Mouse (Mus musculus) cerebellum, adult 2 months (tissue): ENCODE results near the gene Lgals4. TPM values are rescaled to one million over a fixed set of nuclear protein-coding genes. Genes with fewer than 3 reads are reported as not detected.

ENCODE experiments used
- DNase-seq, 2 experiments: peaks; one replicate each; pipeline ENCODE4 v3.0.0; 2021
- H3K27ac ChIP-seq: fragments of 200-500 bp; 2 replicates; pipeline ENCODE4 v1.5.1; 2012; ENCODE audit warnings: low read length, control low read depth, inconsistent platforms; ENCODE audit not compliant: insufficient read depth
- H3K27me3 ChIP-seq: fragments of 200-500 bp; 2 replicates; pipeline ENCODE4 v1.6.1; 2012; ENCODE audit warnings: inconsistent platforms, mild to moderate bottlenecking, low read length, moderate library complexity; ENCODE audit not compliant: control insufficient read depth, insufficient read depth
- H3K4me1 ChIP-seq: fragments of 200-500 bp; 2 replicates; pipeline ENCODE4 v1.6.1; 2011; ENCODE audit warnings: low read length; ENCODE audit not compliant: control insufficient read depth, insufficient read depth
- H3K4me3 ChIP-seq: fragments of 200-500 bp; replicated peaks from 2 replicates; pipeline ENCODE3; 2011; ENCODE audit warnings: mild to moderate bottlenecking, low read depth, low read length, control low read depth; ENCODE audit not compliant: insufficient read depth
- CTCF ChIP-seq: fragments of 200-500 bp; IDR thresholded peaks from 2 replicates; pipeline ENCODE4 v1.5.1; 2011; ENCODE audit warnings: low read depth, mild to moderate bottlenecking, control low read depth, low read length, moderate library complexity, borderline replicate concordance; ENCODE audit not compliant: insufficient read depth
- POLR2A ChIP-seq: fragments of 200-500 bp; IDR thresholded peaks from 2 replicates; pipeline ENCODE4 v1.6.1; 2011; ENCODE audit warnings: low read length, control low read depth, borderline replicate concordance; ENCODE audit not compliant: insufficient read depth
- WGBS: fragments of 180-500 bp; shearing (Covaris S2); methylation state at CpG from one replicate; pipeline ENCODE4 v1.1.7; 2018; 5-methylcytosine and 5-hydroxymethylcytosine counted together
- polyA plus RNA-seq: library from polyadenylated mRNA; depleted of rRNA; stranded (reverse); fragments of >200 nt; gene quantifications from 2 replicates; pipeline ENCODE4 v1.2.3, GENCODE M21; 2012

Lgals4 gene
- polyA plus RNA-seq, 1 experiment = 8.3 TPM

DNA sequence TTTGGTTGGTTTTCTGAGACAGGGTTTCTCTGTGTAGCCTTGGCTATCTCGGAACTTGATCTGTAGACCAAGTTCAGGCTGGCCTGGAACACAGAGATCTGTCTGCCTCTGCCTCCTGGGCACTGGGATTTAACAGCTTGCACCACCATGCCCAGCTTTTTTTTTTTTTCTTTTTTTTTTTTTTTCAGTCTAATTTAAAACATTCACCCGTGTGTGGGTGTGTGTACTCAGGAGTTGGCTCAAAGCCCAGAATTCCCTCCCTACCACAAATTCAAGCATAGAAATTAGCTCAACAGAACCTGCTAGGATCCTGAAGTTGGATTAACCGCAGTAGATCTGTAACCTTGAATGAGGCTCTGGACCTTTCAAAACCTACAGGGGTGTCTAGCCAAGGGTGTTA is 6.3 kb upstream of the Lgals4 start:
- TF ChIP-seq POLR2A = no peak
- TF ChIP-seq CTCF = no peak
- Histone ChIP-seq H3K27ac (no peak overlapping the region), H3K4me1 (peaks cover under 1% of the 10 kb centered on the region), H3K27me3 (no peaks in the 10 kb centered on the region), H3K4me3 (no peak overlapping the region)
- DNase-seq = peak in 1 of 2 experiments; percentile 61
- 39% methylated on average over 3 of the region's 3 CpGs for WGBS

DNA sequence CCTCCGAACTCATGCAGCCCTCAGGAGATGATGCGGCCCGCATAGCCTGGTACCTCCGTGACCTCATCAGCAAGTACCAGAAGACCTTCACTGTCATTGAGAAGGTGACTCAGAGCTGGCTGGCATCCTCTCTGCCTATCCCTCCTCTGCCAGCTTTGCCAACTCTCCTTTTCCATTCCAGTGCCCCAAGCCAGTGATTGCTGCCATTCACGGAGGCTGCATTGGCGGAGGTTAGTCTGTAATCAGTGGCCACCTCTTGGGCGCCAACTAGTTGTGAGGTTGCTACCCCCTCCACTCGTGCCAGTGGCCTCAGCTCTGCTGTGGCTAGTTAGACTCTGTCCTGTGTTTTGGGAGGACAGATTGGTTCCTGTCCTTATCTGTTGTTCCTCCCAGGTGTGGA is 3.8 kb upstream of the Lgals4 start:
- WGBS = 76% methylated on average over 8 of the region's 8 CpGs
- Histone ChIP-seq H3K27me3 (no peaks in the 10 kb centered on the region), H3K4me3 (no peak overlapping the region), H3K4me1 (no peaks in the 10 kb centered on the region; the same call in 1 of the 2 replicates), H3K27ac (no peak overlapping the region)
- no peak for DNase-seq
- TF ChIP-seq CTCF = no peak

DNA sequence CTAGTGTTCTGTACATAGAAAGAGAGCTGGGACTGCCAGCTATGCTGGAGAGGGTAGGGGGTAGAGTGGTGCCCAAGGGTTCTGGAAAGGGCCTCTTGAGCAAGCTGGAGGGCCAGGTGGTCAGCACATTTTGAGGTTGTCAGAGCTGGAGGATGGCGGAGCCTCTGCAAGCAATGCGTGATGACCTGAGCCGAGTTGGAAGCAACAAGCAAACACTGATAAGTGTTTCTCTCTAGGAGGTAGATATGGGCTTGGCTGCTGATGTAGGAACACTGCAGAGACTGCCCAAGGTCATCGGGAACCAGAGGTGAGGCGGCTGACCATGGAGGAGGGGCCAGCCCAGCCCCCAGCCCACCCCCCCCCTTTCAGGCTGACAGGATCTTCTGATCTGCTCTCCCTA is 2.7 kb upstream of the Lgals4 start:
- 86% methylated on average over 5 of the region's 5 CpGs for WGBS
- Histone ChIP-seq H3K4me3 (no peak overlapping the region), H3K27ac (no peak overlapping the region), H3K27me3 (no peaks in the 10 kb centered on the region), H3K4me1 (no peaks in the 10 kb centered on the region)
- no peak for TF ChIP-seq POLR2A
- no peak for TF ChIP-seq CTCF
- DNase-seq = no peak

DNA sequence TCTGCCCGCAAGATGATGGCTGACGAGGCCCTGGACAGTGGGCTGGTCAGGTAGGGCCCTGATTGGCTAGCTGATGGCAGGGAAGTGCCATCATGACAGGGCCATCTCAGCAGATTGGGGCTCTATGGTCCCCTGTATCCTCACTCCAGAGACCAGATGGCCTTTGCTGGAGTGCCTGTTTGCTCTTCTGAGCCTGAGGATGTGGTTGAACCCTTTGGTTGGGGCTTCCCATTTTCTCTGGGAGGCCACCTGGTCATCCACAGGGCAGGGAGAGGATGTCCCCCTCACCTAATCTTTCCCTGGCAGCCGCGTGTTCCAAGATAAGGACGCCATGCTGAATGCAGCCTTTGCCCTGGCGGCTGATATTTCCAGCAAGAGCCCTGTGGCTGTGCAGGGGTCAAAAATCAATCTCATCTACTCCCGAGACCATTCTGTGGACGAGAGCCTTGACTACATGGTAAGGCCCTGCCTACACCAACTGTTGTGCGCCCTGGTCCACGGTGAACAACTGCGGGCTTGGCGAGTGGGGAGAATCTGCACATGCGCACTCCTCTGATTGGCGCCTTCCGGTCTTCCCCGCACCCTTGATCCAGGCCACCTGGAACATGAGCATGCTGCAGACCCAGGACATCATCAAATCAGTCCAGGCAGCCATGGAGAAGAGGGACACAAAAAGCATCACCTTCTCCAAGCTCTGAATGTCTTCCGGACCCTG is 2.1 kb upstream of the Lgals4 start:
- TF ChIP-seq CTCF = no peak
- no peak for TF ChIP-seq POLR2A
- Histone ChIP-seq H3K27ac (no peak overlapping the region), H3K27me3 (no peaks in the 10 kb centered on the region), H3K4me1 (no peaks in the 10 kb centered on the region), H3K4me3 (no peak overlapping the region)
- no peak for DNase-seq
- WGBS = 91% methylated on average over 17 of the region's 17 CpGs

DNA sequence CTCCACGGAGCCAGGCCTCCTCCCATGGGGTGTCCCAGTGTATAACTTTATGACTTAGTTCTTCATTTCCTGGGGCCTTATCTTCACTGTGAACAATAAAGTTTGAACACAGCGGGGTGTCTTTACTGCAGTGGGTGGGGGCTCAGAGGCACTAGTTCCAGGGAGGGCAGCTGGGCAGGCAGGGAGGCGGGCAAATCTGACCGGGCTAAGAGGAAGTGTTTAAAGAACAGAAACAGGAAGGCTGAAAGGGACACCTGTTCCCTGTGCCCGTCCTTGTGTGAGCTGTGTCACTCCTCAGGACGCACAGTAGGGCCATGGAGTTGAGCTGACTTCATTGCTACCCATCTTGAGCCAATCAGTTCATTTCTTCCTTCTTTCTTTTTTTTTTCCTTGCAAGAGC is 1.5 kb upstream of the Lgals4 start:
- DNase-seq = no peak
- TF ChIP-seq POLR2A = no peak
- no peak for TF ChIP-seq CTCF
- Histone ChIP-seq H3K4me1 (no peaks in the 10 kb centered on the region), H3K4me3 (no peak overlapping the region), H3K27me3 (no peaks in the 10 kb centered on the region), H3K27ac (no peak overlapping the region)
- WGBS = 77% methylated on average over 6 of the region's 6 CpGs

DNA sequence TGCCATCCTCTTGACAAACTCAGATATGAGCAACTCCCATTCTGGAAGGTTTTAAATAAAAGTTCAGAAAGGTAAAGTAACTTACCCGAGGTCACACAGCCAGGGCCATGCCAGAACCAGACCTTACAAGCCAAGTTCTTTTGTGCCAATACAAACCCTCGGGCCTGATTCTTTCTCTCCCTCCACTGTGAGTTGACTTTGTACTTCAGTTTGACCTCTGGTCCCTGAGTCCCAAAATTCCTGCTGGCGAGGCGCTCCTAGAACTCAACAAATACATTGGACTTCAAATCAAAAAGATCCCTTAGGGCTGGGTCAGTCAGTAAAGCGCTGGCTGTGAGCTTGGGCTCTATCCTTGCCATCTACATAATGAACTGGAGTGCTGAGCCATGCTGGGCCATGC is 3.3 kb downstream of the Lgals4 start:
- no peak for TF ChIP-seq POLR2A
- no peak for TF ChIP-seq CTCF
- Histone ChIP-seq H3K4me1 (no peaks in the 10 kb centered on the region), H3K4me3 (no peak overlapping the region), H3K27me3 (no peaks in the 10 kb centered on the region), H3K27ac (no peak overlapping the region)
- 81% methylated on average over 5 of the region's 5 CpGs for WGBS
- DNase-seq = no peak

DNA sequence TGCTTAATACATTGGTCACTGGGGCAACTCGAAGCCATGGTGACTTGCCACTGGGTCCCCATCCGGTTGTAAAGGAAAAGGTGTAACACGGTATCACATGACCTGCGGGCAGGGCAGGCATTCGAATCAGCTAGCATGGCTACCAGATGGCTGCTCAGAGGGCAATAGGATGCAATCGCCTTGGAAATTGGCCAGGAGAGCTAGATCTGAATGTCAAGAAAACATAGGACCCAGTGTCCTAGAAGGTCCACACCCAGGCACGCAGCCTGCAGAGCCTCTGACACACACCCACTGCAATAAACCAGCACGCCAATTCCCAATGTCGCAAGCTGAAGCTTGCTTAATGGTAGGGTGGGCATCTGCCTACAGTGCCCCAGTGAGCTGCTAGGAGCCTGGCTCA is 4.7 kb downstream of the Lgals4 start:
- Histone ChIP-seq H3K27me3 (no peaks in the 10 kb centered on the region), H3K4me1 (no peaks in the 10 kb centered on the region), H3K4me3 (no peak overlapping the region), H3K27ac (no peak overlapping the region)
- WGBS = 34% methylated on average over 9 of the region's 9 CpGs
- TF ChIP-seq POLR2A (no peak), CTCF (no peak)
- DNase-seq = no peak

DNA sequence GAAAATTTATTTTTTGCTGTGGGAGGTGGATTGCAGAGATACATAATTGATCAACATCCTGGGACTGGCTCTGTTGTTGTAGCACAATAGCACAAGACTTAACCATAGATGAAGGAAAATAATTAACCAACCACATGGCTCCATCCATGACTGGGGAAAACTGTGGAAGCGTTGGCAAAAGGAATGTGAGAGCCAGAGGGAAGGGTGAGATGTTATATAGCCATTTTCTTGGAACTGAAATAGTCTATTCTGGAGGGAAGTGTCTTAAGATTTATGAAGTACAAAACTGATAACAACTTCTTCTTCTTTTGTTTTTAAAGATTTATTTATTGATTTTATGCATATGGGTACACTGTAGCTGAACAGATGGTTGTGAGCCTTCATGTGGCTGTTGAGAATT is 13.6 kb downstream of the Lgals4 start:
- no peaks in the 10 kb centered on the region for H3K4me1 ChIP-seq
- H3K4me3 ChIP-seq = no peak overlapping the region
- no peak for DNase-seq
- 75% methylated on average over 1 of the region's 1 CpGs for WGBS
- H3K27me3 ChIP-seq = no peaks in the 10 kb centered on the region
- H3K27ac ChIP-seq = no peak overlapping the region
- no peak for TF ChIP-seq CTCF
- no peak for TF ChIP-seq POLR2A
